Mouse (Mus musculus) ovary, postnatal 10 days (tissue): ENCODE results near the gene Naf1.

ENCODE experiments used
- DNase-seq: peaks from one replicate; pipeline ENCODE4 v3.0.0; 2022; ENCODE audit warnings: low spot score

Gene Naf1

GRCm38 (mm10) chr8:66860023-66860422, at the start of gene Naf1:
Naf1 (plus strand) TSS chr8:66860217.
- DNase-seq: peak; percentile 88

GRCm38 (mm10) chr8:66860921-66861588, 1.0 kb downstream of the Naf1 start:
- DNase-seq: peak; percentile 15

DNA sequence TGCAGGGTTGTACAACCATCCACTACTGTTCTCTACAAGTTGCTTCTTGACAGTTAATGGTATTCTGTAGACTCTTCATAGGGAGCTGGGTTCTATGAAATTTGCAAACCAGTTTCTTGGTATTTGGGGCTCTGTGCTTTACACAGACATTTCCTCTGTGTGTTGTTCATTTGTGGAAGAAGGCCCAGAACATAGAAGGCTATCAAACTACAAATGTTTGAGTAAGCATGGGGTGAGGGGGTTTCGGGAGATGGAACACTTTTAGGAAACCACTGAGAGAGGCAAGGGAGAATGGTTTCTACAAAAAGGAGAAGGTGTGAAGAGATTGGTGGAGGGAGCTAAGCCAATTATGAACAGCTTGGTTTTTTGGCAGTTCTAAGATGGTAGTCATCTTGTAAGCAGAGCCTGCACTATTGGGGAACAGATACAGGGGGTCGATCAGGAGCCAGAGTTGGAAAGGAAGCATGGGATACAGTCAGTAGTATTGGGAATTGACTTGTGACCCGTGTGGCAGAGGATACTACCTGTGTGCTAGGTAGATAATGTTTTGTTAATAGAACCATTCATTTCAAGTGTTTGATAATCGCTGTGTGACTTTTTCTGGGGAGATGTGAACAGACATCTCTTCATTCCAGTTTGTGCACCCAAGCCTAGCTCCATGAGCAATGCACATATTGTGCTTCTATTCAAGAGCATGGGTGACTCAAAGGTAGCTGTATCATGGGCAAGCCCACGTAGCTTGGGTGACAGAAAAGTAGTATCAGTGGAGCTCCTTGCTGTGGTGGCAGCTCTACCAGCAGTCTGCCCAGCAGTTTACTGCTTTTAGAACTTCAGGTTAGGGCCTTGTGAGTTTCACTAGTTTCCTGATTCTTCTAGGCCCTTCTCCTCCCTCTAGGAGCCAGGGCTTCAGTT, 1.8 kb downstream of the Naf1 start:
- DNase-seq: no peak

DNA sequence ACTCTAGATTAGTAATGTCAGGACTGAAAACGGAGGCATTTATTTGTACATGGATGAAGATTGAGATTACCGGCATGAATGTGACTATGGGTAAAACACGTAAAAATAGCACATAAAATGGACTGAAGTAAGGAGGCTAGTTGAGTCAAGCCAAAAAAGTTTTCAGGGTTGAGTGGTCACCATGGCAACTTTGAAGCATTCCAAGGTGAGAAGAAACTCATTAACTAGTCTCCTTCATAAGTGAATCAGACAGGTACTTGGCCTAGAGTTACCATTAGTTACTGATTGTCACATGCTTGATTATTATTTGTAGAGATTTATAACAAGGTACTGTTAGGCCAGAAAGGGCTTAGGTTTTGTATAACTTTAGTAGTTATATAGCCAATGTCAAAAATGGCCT, 3.7 kb downstream of the Naf1 start:
- no peak for DNase-seq

- DNase-seq: no peak
Observed at GRCm38 (mm10) chr8:66865120-66865519, 5.1 kb downstream of the Naf1 start.

- no peak for DNase-seq
Observed at GRCm38 (mm10) chr8:66867679-66868078, 7.7 kb downstream of the Naf1 start.

DNA sequence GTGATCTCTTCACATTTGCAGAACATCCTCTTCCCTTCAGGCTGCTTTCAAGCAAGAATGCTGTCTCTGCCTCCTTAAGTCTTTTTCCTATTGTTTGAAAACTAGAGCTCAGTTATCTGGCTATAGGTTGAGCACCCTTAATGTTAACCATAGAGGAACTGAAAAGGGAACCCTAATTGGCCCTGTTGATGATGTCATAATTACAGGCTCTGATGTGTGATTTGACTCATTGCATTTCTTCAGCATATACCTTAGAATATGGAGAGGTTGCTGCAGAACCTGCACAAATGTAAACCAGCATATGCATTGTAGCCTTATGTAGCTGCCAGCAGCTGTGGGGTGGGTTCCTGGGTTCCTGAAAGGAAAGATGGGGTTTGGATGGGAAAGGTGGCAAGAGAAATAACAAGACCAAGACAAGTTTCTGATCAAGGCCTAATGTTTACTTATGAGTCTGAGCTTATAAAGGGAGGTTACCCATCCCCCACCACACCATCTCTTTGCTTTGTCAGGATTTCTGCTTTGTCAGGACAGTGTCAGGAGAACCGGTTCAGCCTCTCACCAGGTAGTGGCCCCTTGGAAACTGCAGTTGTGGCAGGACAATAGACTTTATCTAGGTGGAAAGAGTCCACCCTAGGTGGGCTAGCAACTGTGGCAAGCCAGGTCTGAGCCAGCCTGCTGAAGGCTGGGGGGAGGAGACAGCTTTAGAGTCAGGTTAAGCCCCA, 9.4 kb downstream of the Naf1 start:
- no peak for DNase-seq

DNA sequence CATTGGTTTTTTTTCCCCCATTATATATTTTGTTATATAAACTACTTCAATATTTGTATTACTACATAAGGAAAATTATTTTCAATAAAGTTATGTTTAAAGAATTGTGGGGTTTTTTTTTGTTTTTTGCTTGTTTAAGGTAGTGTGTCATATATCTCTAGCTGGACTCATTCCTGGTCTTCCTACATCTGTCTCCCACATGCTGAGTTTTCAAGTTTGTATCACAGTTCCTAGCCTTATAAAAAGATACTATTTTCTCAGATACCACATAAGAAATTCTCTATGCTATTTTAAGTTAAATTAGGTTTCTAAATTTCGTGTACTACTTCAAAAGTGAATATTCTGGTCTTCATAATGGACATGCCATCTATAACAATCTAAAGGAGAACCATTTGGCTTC, 23.8 kb downstream of the Naf1 start:
- DNase-seq: no peak

DNA sequence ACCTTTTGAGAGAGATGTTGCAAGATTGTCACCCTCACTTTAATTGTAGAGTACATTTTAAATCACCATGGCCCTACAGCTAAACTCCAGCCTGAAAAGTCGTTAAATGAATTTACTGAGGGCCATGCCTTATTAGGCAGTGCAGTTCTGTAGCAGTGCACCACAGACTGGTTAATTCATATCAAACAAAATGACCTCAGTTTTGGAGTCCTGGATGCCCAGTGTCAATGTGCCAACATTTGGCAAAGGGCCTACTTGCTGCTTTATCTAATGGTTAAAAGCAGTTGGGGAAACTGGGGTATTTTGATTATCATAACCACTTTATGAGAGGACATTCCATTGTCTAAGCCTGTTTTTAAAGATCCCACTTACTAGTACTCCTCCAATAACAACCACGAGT, 31.9 kb downstream of the Naf1 start:
- no peak for DNase-seq

GRCm38 (mm10) chr8:66905000-66905399, 45.0 kb downstream of the Naf1 start:
- DNase-seq: no peak

GRCm38 (mm10) chr8:66905557-66905956, 45.5 kb downstream of the Naf1 start:
- no peak for DNase-seq

DNA sequence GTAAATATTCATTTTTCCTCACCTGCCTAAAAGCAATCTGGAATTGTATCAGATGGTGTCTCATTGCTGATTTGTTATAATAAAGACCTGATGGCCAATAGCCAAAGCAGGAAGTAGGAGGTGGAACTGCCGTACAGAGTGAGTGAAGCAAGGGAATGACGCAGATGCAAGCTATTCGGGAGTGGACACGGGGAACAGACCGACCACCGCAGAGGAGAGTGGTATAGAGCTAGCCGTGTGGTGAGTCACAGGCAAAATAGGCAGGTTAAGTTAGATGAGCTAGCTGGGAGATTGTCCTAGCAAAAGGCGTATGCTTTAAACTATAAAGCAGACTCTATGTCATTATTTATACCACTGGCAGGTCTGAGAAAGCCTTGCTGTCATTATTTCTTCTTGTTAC, 46.1 kb downstream of the Naf1 start:
- DNase-seq: no peak

GRCm38 (mm10) chr8:66910684-66911083, 50.7 kb downstream of the Naf1 start:
- DNase-seq: no peak

GRCm38 (mm10) chr8:66913616-66914536, 53.9 kb downstream of the Naf1 start:
- no peak for DNase-seq

DNA sequence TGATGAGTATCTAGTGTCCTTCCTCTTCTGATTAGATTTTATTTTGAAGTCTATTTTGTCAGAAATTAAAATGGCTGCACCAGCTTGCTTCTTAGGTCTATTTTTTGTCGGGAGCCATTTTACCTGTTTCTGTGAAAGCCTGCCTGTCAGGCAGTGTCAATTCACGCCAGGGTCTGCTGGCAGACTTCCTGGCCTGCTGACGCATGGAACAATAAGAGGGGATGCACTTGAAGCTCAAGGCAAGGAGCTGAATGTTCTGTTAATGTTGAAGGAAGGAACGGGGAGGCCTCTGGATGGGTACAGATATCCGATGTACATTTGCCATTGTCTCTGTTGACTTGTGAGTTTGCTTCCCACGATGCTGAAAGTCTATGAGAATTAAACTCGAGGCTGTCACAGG, 56.0 kb downstream of the Naf1 start:
- DNase-seq: no peak

DNA sequence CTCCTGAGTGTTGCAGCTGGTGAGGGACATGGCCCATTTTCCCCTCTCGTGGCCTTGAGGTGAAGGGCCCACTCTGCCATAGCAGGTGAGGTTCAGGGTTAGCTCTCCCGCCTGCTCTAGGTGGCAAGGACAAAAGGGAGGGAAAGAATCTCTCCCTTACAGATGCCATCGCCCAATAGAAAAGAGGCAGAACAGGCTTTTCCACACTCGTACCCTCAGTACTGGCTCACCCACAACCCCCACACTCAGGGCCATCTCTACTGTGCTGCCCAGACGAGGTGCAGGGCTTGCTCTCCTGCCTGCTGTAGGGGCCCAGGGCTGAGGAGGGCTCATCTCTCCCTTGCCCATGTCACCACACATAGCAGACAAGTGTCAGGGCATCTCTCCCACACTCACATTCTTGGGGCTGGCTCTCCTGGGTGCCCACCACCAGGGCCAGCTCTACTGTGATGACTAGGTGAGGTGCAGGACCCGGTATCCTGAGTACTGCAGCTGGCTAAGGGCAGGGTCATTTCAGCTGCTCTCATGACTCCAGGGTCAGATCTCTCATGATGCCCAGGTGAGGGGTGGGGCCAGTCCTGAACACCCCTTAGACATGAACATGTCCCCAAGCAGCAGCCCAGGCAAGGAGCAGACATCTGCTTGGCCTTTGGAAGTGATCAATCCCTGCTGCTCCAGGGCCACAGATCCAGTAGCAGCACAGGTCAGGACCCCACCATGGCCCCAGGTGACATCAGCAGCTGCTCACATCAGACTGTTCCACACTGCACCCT, 57.9 kb downstream of the Naf1 start:
- DNase-seq: no peak

DNA sequence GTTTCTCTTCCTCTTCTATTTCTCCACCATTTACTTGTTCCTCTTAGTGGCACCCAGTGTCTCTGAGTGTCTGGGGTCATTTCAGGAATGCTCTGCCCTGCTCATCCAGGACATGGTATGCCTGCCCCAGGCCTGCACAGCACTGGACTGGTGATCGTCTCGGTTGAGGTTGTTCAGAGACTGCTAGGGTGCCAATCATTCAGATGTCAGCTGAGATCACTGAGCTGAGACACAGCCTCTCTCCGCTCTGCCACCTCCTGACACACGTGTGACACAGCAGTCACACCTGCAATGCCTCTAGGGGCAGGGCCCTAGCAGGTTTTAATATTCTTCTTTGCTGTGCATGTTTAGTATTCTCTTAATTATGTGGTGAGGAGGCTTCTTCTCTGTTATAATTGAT, 58.5 kb downstream of the Naf1 start:
- DNase-seq: no peak

DNA sequence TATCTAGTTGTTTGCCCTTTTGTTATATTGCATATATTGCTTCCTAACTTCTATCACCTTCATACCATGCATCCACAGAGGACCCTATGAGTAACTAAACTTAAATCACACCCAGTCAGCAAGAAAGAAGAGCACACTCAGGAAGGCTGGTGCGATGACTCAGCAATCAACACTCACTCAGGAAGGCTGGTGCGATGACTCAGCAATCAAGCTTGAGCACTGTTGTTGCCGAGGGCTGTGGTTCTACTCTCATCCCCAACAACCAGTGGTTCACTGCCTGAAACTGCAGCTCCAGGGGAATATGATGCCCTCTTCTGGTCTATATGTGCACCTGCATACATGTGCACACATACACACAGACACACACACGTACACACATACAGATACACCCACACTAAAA, 73.7 kb downstream of the Naf1 start:
- no peak for DNase-seq

GRCm38 (mm10) chr8:66936236-66936635, 76.2 kb downstream of the Naf1 start:
- DNase-seq: no peak
